Mouse (Mus musculus) forebrain, embryonic 11.5 days (tissue): ENCODE data around the gene March1. TPM values are rescaled to one million over a fixed set of nuclear protein-coding genes. Genes with fewer than 3 reads are reported as not detected.

ENCODE experiments used
- ATAC-seq: fragments of 200-750 bp; cut with Nextera tagmentation; replicated peaks from 2 replicates; pipeline ENCODE4 v1.8.0; 2017; ENCODE audit warnings: moderate TSS enrichment; ENCODE audit not compliant: low FRiP score
- DNase-seq: peaks from one replicate; pipeline ENCODE4 v3.0.0-alpha.2; 2017; ENCODE audit warnings: low spot score
- H3K27ac ChIP-seq: fragments of 300-500 bp; sonication (generic); 2 replicates; pipeline ENCODE4 v1.5.1; 2014; ENCODE audit warnings: low read depth, low read length
- H3K27me3 ChIP-seq: fragments of 300-500 bp; sonication (generic); 2 replicates; pipeline ENCODE4 v1.6.1; 2014; ENCODE audit warnings: mild to moderate bottlenecking, low read length, mixed read lengths; ENCODE audit not compliant: control insufficient read depth, insufficient read depth
- H3K36me3 ChIP-seq: fragments of 300-500 bp; sonication (generic); 2 replicates; pipeline ENCODE4 v1.6.1; 2014; ENCODE audit warnings: mild to moderate bottlenecking, low read length, moderate library complexity, mixed read lengths; ENCODE audit not compliant: control insufficient read depth, insufficient read depth
- H3K4me1 ChIP-seq: fragments of 300-500 bp; sonication (generic); replicated peaks from 2 replicates; pipeline ENCODE4 v1.6.1; 2014; ENCODE audit warnings: low read length, mixed read lengths; ENCODE audit not compliant: control insufficient read depth, insufficient read depth
- H3K4me2 ChIP-seq: fragments of 300-500 bp; sonication (generic); 2 replicates; pipeline ENCODE4 v1.6.1; 2014; ENCODE audit warnings: low read depth, mild to moderate bottlenecking, low read length, moderate library complexity, mixed read lengths; ENCODE audit not compliant: severe bottlenecking
- H3K4me3 ChIP-seq: fragments of 300-500 bp; sonication (generic); 2 replicates; pipeline ENCODE4 v1.5.1; 2014; ENCODE audit warnings: low read depth, low read length
- H3K9ac ChIP-seq: fragments of 300-500 bp; sonication (generic); 2 replicates; pipeline ENCODE4 v1.6.1; 2014; ENCODE audit warnings: low read length
- H3K9me3 ChIP-seq: fragments of 300-500 bp; sonication (generic); 2 replicates; pipeline ENCODE4 v1.6.1; 2016; ENCODE audit warnings: low read length, mixed read lengths; ENCODE audit not compliant: control insufficient read depth
- WGBS: fragments of 180-500 bp; shearing (Covaris S2); extraction: QIAGEN DNeasy Blood & Tissue Kit; methylation state at CpG from one replicate; pipeline ENCODE4 v1.1.7; 2014; 5-methylcytosine and 5-hydroxymethylcytosine counted together
- polyA plus RNA-seq: library from polyadenylated mRNA; unstranded; fragments of >200 nt; fragmentation: Nextera tagmentation; extraction: Ambion mirVana; gene quantifications from 2 replicates; pipeline ENCODE4 v1.2.1, GENCODE M21; 2014

March1 gene
- polyA plus RNA-seq, 1 experiment from 2014 or later, result 2.8 TPM

DNA sequence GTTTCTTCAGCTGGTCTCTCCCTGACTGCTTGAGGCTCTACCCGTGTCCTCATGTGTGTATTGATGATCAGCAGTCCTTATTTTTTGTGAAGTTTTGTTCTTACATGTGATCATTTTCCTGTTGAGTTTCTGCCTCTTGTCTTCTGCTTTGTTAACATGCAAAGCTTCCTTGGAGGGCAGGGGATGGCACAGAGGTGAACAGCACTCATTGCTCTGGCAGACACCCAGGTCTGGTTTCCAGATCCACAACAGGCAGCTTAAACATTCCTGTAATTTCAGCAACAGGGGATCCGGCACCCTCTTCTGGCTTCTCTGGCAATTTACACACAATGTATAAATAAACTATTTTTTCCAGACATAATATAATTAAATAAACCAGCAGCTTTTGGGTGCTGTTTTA, 652.4 kb downstream of the March1 start:
- H3K27ac ChIP-seq, result no peak overlapping the region
- H3K9me3 ChIP-seq, result no peaks in the 10 kb centered on the region
- no peak overlapping the region for H3K4me3 ChIP-seq
- H3K9ac ChIP-seq, result no peak overlapping the region
- H3K27me3 ChIP-seq, result no peaks in the 10 kb centered on the region
- DNase-seq (no peak), ATAC-seq (no peak)
- no peaks in the 10 kb centered on the region for H3K36me3 ChIP-seq
- H3K4me2 ChIP-seq, result no peak overlapping the region
- no peaks in the 10 kb centered on the region for H3K4me1 ChIP-seq
- 83% methylated on average over 2 of the region's 2 CpGs for WGBS

DNA sequence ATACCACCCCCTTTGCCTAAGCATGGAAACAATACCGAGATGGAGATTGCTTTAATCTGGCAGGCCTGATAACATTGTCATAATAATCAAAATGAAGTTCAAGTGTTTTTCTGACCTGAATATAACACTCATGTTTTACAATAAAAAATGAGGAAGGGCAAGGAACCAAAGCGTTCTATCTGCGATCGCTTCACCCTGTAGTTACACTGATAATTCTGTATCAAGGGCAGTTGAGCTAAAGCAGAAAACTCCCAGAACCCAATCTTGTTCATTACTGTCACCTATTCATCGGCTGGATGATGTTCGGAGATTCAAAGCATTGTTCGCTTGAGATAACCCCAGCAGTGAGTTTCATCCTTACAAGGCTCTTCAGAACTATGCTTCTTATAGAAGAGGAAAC, 700.1 kb downstream of the March1 start:
- no peak overlapping the region for H3K4me2 ChIP-seq
- H3K4me1 ChIP-seq, result no peaks in the 10 kb centered on the region
- H3K27me3 ChIP-seq, result no peaks in the 10 kb centered on the region
- no peaks in the 10 kb centered on the region for H3K36me3 ChIP-seq
- DNase-seq (no peak), ATAC-seq (no peak)
- H3K4me3 ChIP-seq, result no peak overlapping the region
- H3K9me3 ChIP-seq, result no peaks in the 10 kb centered on the region
- WGBS, result 94% methylated on average over 7 of the region's 7 CpGs
- H3K9ac ChIP-seq, result no peak overlapping the region
- H3K27ac ChIP-seq, result no peak overlapping the region

DNA sequence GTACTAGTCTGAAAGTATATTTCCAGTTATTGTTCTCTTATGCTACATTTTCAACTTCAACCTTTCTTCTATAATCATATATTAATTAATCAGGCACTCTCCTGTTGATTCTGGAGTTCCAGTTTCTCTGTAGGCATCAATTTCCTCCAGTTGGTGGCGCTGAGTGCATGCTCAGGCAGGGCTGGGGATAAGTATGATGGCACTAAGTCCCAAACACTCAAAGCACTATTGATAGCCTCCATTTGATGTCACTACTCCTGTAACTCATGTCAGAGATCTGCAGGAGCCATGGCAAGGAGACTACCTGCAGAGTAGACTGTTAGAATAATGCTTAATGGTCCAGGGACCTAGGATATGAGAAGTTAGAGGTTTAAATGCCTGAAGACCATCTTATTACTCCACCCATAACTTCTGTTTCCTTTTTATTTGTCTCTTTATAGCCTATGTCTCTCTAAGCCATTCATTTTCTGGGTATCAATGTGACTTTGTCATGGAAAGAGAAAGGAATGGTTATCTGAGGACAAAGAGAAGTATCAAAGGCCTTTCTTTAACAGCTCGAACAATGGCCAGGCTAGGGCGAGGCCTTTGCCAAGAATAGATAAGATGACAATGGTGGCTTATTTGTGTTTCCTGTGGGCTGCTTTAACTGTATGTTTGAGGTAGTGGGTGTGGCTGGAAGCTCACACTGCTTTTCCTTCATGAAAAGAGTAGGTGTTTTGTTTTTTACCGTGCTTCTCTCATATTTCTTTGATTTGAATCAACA, 705.5 kb downstream of the March1 start:
- H3K9ac ChIP-seq, result no peak overlapping the region
- DNase-seq (no peak), ATAC-seq (no peak)
- no peak overlapping the region for H3K4me3 ChIP-seq
- H3K9me3 ChIP-seq, result no peaks in the 10 kb centered on the region
- no peak overlapping the region for H3K27ac ChIP-seq
- H3K4me1 ChIP-seq, result no peaks in the 10 kb centered on the region
- 62% methylated on average over 4 of the region's 4 CpGs for WGBS
- H3K36me3 ChIP-seq, result no peaks in the 10 kb centered on the region
- no peak overlapping the region for H3K4me2 ChIP-seq
- H3K27me3 ChIP-seq, result no peaks in the 10 kb centered on the region

DNA sequence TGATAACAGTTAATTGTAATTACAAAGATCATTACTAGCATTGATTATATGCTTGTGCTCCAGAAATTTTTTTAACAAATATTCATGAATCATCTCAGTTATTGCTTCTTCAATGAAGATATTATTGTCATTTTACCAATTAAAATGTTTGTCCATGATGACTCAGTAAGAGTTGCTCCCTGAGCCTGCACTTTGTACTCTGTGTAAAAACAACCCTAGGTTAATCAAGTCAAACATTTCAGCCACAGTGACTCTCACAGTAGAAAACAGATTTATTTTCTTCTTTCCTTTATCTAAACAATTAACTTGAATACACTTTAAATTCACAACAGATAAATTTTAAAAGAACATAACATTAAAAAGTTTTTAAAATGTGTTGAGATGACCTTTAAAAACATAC, 708.7 kb downstream of the March1 start:
- Histone ChIP-seq H3K27me3 (no peaks in the 10 kb centered on the region), H3K4me2 (no peak overlapping the region), H3K9ac (no peak overlapping the region), H3K4me3 (no peak overlapping the region), H3K4me1 (no peaks in the 10 kb centered on the region), H3K36me3 (no peaks in the 10 kb centered on the region), H3K27ac (no peak overlapping the region), H3K9me3 (no peaks in the 10 kb centered on the region)
- ATAC-seq, result no peak
- DNase-seq, result no peak

- no peaks in the 10 kb centered on the region for H3K36me3 ChIP-seq
- H3K9me3 ChIP-seq, result no peaks in the 10 kb centered on the region
- DNase-seq (no peak), ATAC-seq (no peak)
- 84% methylated on average over 3 of the region's 3 CpGs for WGBS
- no peaks in the 10 kb centered on the region for H3K27me3 ChIP-seq
- no peak overlapping the region for H3K4me2 ChIP-seq
- H3K4me3 ChIP-seq, result no peak overlapping the region
- H3K27ac ChIP-seq, result no peak overlapping the region
- H3K4me1 ChIP-seq, result no peaks in the 10 kb centered on the region
- H3K9ac ChIP-seq, result no peak overlapping the region
These were observed 714.5 kb downstream of the March1 start for GRCm38 (mm10) chr8:66332206-66332605.

DNA sequence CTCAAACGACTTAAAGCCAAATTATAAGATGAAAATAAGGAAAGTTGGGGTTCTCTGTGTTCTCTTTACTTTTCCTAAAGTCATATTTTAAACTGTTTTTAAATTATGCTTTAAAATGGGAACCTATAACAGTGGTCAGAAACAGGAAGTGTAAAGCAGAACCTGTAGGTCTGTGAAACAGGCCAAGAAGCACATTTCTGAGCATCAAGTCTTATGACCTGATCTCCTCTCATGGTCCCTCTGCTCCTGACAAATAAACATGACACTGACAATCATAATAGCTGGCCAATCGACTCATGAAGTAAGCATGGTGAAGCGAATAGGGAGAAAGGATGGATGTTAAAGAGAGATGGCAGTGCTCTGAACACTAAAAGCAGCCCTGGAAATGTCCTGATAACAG, 716.6 kb downstream of the March1 start:
- WGBS, result 86% methylated on average over 3 of the region's 3 CpGs
- no peak overlapping the region for H3K4me2 ChIP-seq
- no peaks in the 10 kb centered on the region for H3K9me3 ChIP-seq
- no peak overlapping the region for H3K27ac ChIP-seq
- DNase-seq, result no peak
- H3K9ac ChIP-seq, result no peak overlapping the region
- no peaks in the 10 kb centered on the region for H3K4me1 ChIP-seq
- H3K36me3 ChIP-seq, result no peaks in the 10 kb centered on the region
- ATAC-seq, result no peak
- no peaks in the 10 kb centered on the region for H3K27me3 ChIP-seq
- H3K4me3 ChIP-seq, result no peak overlapping the region

DNA sequence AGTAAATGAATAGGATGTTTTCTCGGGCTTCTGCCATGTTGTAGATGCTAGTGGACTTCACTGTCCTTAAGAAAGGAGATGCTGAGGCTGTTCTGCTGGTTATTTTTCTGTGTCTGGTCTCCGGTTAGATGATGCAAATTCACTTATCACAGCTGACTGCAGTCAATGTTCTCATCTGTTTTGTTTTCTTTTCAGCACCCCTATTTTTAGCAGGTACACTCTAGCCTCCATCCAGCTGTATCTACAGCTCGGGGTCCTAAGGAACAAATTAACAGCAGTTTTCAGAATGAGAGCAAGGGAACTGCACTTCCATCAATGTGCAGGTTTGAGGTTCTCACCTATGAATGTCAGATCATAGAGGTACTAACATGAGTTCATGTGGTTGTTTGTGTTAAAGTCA, 721.9 kb downstream of the March1 start:
- whole genome bisulfite sequencing, result 84% methylated on average over 3 of the region's 3 CpGs
- ATAC-seq (no peak), DNase-seq (no peak)
- H3K4me1 ChIP-seq, result no peaks in the 10 kb centered on the region
- H3K36me3 ChIP-seq, result no peaks in the 10 kb centered on the region
- H3K9me3 ChIP-seq, result no peaks in the 10 kb centered on the region
- H3K9ac ChIP-seq, result no peak overlapping the region
- no peak overlapping the region for H3K4me3 ChIP-seq
- H3K4me2 ChIP-seq, result no peak overlapping the region
- no peaks in the 10 kb centered on the region for H3K27me3 ChIP-seq
- H3K27ac ChIP-seq, result no peak overlapping the region

DNA sequence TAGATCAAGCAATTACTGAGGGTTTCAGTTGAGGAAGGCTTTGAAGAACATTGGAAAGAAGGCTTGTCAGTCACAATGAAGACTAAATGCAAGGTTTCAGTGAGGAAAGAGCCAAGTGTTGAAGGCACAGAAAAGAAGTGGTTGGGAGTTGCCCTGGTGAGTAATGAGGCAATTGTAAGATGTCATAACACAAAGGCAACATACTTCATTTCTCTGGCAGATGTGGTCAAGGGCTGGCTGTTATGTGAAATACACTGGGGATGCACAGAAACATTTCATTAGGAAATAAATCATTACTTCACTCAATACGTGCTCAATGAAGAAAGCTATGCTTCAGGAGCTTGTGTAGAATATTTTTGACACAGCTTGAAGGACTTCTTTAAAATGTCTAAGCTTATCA, 725.2 kb downstream of the March1 start:
- H3K4me2 ChIP-seq, result no peak overlapping the region
- no peaks in the 10 kb centered on the region for H3K4me1 ChIP-seq
- no peak overlapping the region for H3K4me3 ChIP-seq
- DNase-seq, result no peak
- H3K9me3 ChIP-seq, result no peaks in the 10 kb centered on the region
- no peaks in the 10 kb centered on the region for H3K27me3 ChIP-seq
- no peak overlapping the region for H3K27ac ChIP-seq
- H3K9ac ChIP-seq, result no peak overlapping the region
- 86% methylated on average over 1 of the region's 1 CpGs for WGBS
- no peaks in the 10 kb centered on the region for H3K36me3 ChIP-seq
- ATAC-seq, result no peak
